Mouse (Mus musculus) kidney, embryonic 14.5 days (tissue): ENCODE measurements around the gene Slc4a4. TPM values are rescaled to one million over a fixed set of nuclear protein-coding genes. Genes with fewer than 3 reads are reported as not detected.

ENCODE experiments used
- ATAC-seq: fragments of 200-750 bp; cut with Nextera tagmentation; 2 replicates; pipeline ENCODE4 v1.8.0; 2017; ENCODE audit warnings: moderate number of reproducible peaks, mild to moderate bottlenecking, moderate TSS enrichment, moderate library complexity; ENCODE audit not compliant: low FRiP score, low TSS enrichment
- H3K27ac ChIP-seq: fragments of 300-500 bp; sonication (generic); 2 replicates; pipeline ENCODE4 v1.5.1; 2014; ENCODE audit warnings: low read depth, mild to moderate bottlenecking, low read length, moderate library complexity, mixed read lengths
- H3K27me3 ChIP-seq: fragments of 300-500 bp; sonication (generic); 2 replicates; pipeline ENCODE4 v1.6.1; 2014; ENCODE audit warnings: mild to moderate bottlenecking, low read length; ENCODE audit not compliant: control insufficient read depth, insufficient read depth
- H3K36me3 ChIP-seq: fragments of 300-500 bp; sonication (generic); 2 replicates; pipeline ENCODE4 v1.6.1; 2014; ENCODE audit warnings: low read length, mixed read lengths; ENCODE audit not compliant: control insufficient read depth, insufficient read depth
- H3K4me1 ChIP-seq: fragments of 300-500 bp; sonication (generic); 2 replicates; pipeline ENCODE4 v1.6.1; 2014; ENCODE audit warnings: low read length, mixed read lengths; ENCODE audit not compliant: control insufficient read depth, insufficient read depth
- H3K4me2 ChIP-seq: fragments of 300-500 bp; sonication (generic); replicated peaks from 2 replicates; pipeline ENCODE4 v1.6.1; 2014; ENCODE audit warnings: low read depth, mild to moderate bottlenecking, low read length
- H3K4me3 ChIP-seq: fragments of 300-500 bp; sonication (generic); 2 replicates; pipeline ENCODE4 v1.5.1; 2014; ENCODE audit warnings: mild to moderate bottlenecking, low read length
- H3K9ac ChIP-seq: fragments of 300-500 bp; sonication (generic); 2 replicates; pipeline ENCODE4 v1.6.1; 2014; ENCODE audit warnings: low read depth, mild to moderate bottlenecking, low read length, moderate library complexity
- H3K9me3 ChIP-seq: fragments of 300-500 bp; sonication (generic); 2 replicates; pipeline ENCODE4 v1.6.1; 2016; ENCODE audit warnings: low read length; ENCODE audit not compliant: control insufficient read depth
- WGBS: fragments of 180-500 bp; shearing (Covaris S2); extraction: QIAGEN DNeasy Blood & Tissue Kit; methylation state at CpG from one replicate; pipeline ENCODE4 v1.1.7; 2014; 5-methylcytosine and 5-hydroxymethylcytosine counted together
- polyA plus RNA-seq: library from polyadenylated mRNA; unstranded; fragments of >200 nt; fragmentation: Nextera tagmentation; extraction: Ambion mirVana; gene quantifications from 2 replicates; pipeline ENCODE4 v1.2.1, GENCODE M21; 2014

Gene Slc4a4
- polyA plus RNA-seq, 1 experiment from 2014 or later = 4.7 TPM

- WGBS = 48% methylated on average over 13 of the region's 13 CpGs
- Histone ChIP-seq H3K27ac (no peak overlapping the region), H3K27me3 (no peaks in the 10 kb centered on the region), H3K4me3 (no peak overlapping the region), H3K4me1 (peaks cover 22% of the 10 kb centered on the region), H3K4me2 (no peak overlapping the region), H3K9ac (no peak overlapping the region), H3K9me3 (no peaks in the 10 kb centered on the region), H3K36me3 (no peaks in the 10 kb centered on the region)
- no peak for ATAC-seq
Observed at GRCm38 (mm10) chr5:88928201-88928916, 41.7 kb downstream of the Slc4a4 start.

DNA sequence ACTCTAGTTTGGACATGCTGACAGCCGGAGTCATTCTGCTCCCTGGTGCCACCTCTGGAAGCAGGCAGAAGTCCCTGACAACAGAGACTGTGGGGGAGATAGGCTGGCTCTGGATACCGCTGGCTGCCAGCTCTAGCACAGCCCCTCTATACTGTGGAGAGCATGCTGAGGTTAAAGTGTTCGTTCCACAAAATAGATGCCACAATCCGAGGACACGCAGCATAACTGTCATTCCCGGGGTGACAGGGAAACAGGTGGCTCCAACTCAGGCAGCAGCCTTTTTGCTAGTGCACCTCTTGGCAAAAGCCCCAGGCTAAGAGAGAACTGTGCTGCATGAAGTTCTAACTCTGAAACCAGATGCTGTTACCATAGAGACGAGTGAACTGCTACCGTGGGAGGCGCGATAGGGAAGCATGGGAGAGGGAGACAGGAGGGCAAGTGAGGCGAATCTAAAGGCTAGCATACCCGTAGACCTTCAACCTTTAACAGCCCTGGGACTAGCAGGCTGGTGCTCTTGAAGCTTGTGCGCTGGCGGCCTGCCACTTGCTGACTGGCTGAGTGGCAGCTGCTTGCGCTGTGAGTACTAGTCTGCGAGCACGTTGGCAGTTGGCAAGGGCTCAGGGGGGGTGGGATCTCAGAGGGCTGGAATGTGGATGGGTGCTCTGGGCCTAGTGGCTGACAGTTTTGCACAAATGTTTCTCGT is 42.9 kb downstream of the Slc4a4 start:
- ATAC-seq = peak; percentile 87
- Histone ChIP-seq H3K27ac (no peak overlapping the region), H3K4me3 (no peak overlapping the region), H3K9ac (no peak overlapping the region), H3K9me3 (no peaks in the 10 kb centered on the region), H3K4me1 (peaks cover 25% of the 10 kb centered on the region), H3K27me3 (no peaks in the 10 kb centered on the region), H3K4me2 (peak overlapping the region; percentile 19; the same call in 1 of the 2 replicates), H3K36me3 (no peaks in the 10 kb centered on the region)
- 23% methylated on average over 18 of the region's 18 CpGs for WGBS

- Histone ChIP-seq H3K4me3 (no peak overlapping the region), H3K9ac (no peak overlapping the region), H3K4me2 (peak overlapping the region; percentile 19; the same call in 1 of the 2 replicates), H3K9me3 (no peaks in the 10 kb centered on the region), H3K36me3 (no peaks in the 10 kb centered on the region), H3K4me1 (peaks cover 25% of the 10 kb centered on the region), H3K27me3 (no peaks in the 10 kb centered on the region), H3K27ac (no peak overlapping the region)
- 46% methylated on average over 5 of the region's 5 CpGs for whole genome bisulfite sequencing
- peak; percentile 21; the same call in 1 of the 2 replicates for ATAC-seq
Observed at GRCm38 (mm10) chr5:88930129-88930528, 43.5 kb downstream of the Slc4a4 start.

DNA sequence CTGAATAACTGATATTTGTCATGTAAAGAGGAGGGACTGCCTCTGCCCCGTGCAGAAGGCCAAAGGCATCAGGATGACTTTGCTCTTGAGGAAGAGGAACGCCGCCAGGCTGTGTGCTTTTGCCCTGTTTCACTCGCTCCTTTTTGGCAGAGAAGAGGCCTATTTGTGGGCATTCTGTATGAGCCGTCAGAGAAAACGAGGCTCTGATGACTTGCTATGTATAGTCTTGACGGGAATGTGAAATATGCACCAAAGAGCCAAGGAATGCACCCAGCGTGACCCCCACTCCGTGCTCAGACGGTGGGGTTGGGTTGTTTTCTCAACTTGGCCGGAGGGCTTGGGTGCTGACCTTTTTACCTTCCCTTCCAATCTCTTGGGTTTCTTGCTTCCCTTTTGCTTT is 44.0 kb downstream of the Slc4a4 start:
- Histone ChIP-seq H3K4me3 (no peak overlapping the region), H3K27ac (no peak overlapping the region), H3K4me2 (no peak overlapping the region), H3K4me1 (peaks cover 25% of the 10 kb centered on the region), H3K27me3 (no peaks in the 10 kb centered on the region), H3K9ac (no peak overlapping the region), H3K36me3 (no peaks in the 10 kb centered on the region), H3K9me3 (no peaks in the 10 kb centered on the region)
- ATAC-seq = no peak
- 39% methylated on average over 11 of the region's 11 CpGs for WGBS

DNA sequence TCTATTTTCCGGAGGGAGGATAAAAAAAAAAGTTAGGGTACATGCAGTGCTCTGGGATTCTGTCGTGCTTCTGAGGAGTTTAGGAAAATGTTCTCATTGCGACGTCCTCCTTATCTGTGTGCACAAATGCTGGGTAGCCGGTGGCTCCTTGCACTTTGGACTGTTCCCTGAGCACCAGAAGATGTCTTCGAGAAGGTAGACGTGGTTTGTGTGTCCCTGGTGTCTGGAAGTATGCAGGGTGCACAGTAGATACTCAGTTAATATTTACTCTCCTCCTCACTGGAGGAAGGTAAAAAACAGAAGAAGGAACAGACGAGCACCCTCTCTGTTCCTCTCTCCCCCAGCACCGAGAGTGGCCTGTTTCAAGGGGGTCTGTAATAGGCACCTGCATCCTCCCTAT is 44.6 kb downstream of the Slc4a4 start:
- WGBS = 86% methylated on average over 9 of the region's 9 CpGs
- no peak overlapping the region for H3K9ac ChIP-seq
- H3K9me3 ChIP-seq = no peaks in the 10 kb centered on the region
- no peak overlapping the region for H3K4me3 ChIP-seq
- H3K36me3 ChIP-seq = no peaks in the 10 kb centered on the region
- no peaks in the 10 kb centered on the region for H3K27me3 ChIP-seq
- peaks cover 25% of the 10 kb centered on the region for H3K4me1 ChIP-seq
- H3K27ac ChIP-seq = no peak overlapping the region
- no peak overlapping the region for H3K4me2 ChIP-seq
- no peak for ATAC-seq

DNA sequence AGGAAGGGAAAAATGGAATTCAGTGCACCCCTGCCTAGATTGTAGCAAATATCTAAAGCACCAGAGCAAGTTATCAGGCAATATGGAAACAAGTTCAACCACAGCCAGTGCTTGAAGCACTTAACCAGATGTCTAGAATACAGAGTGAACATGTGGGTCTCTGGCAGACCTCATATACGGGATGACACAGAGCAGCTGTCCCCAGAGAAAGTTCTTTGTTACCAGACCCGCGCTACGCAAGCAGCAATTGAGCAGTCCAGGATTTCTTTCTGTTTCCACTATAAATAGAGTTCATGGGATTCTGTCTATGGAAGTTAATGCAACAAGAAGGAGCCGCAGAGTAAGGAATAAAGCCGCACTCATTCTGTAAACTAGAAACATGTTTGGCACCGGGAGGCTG is 46.8 kb downstream of the Slc4a4 start:
- ATAC-seq = no peak
- no peaks in the 10 kb centered on the region for H3K9me3 ChIP-seq
- H3K36me3 ChIP-seq = no peaks in the 10 kb centered on the region
- no peaks in the 10 kb centered on the region for H3K27me3 ChIP-seq
- 57% methylated on average over 7 of the region's 7 CpGs for WGBS
- H3K27ac ChIP-seq = no peak overlapping the region
- peaks cover 25% of the 10 kb centered on the region for H3K4me1 ChIP-seq
- no peak overlapping the region for H3K4me2 ChIP-seq
- H3K4me3 ChIP-seq = no peak overlapping the region
- no peak overlapping the region for H3K9ac ChIP-seq

GRCm38 (mm10) chr5:88933946-88934345 is 47.3 kb downstream of the Slc4a4 start:
- no peak for ATAC-seq
- Histone ChIP-seq H3K27me3 (no peaks in the 10 kb centered on the region), H3K4me3 (no peak overlapping the region), H3K9ac (no peak overlapping the region), H3K9me3 (no peaks in the 10 kb centered on the region), H3K36me3 (no peaks in the 10 kb centered on the region), H3K4me1 (peaks cover 26% of the 10 kb centered on the region), H3K27ac (no peak overlapping the region), H3K4me2 (no peak overlapping the region)
- WGBS = 78% methylated on average over 14 of the region's 14 CpGs

DNA sequence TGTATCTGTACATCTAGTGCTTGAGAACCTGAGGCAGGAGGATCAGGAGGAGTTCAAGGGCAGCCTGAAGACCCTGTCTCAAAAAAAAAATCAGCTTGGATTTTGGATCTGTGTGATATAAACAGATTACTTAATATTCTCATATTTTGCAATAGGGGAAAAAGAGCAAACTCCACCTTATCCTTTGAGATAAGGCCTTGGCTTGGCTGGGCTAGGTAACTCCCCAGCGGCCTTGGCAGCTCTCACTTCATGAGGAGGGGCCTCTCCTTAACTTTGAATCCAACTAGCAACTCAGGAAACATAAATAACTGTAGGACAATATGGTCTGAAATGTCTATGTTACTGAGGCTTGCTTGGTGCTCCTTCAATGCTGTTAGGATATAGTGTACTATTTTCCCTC is 51.6 kb downstream of the Slc4a4 start:
- Histone ChIP-seq H3K9ac (no peak overlapping the region), H3K36me3 (no peaks in the 10 kb centered on the region), H3K4me1 (peaks cover 13% of the 10 kb centered on the region; the same call in 1 of the 2 replicates), H3K27ac (no peak overlapping the region), H3K4me3 (no peak overlapping the region), H3K4me2 (no peak overlapping the region), H3K9me3 (no peaks in the 10 kb centered on the region), H3K27me3 (no peaks in the 10 kb centered on the region)
- WGBS = 52% methylated on average over 1 of the region's 1 CpGs
- ATAC-seq = no peak

- Histone ChIP-seq H3K4me2 (no peak overlapping the region), H3K4me3 (no peak overlapping the region), H3K27ac (no peak overlapping the region), H3K4me1 (0 out of 2 replicates have a peak, but pooled peaks cover 9% of the 10 kb centered on the region), H3K9ac (no peak overlapping the region), H3K9me3 (no peaks in the 10 kb centered on the region), H3K36me3 (no peaks in the 10 kb centered on the region), H3K27me3 (no peaks in the 10 kb centered on the region)
- 24% methylated on average over 6 of the region's 6 CpGs for WGBS
- ATAC-seq = peak; percentile 90
Observed at GRCm38 (mm10) chr5:88939151-88939550, 52.5 kb downstream of the Slc4a4 start.
